Mouse (Mus musculus) bone marrow, adult 2 months (tissue): ENCODE results near the gene Omt2b.

Experiments used
- CTCF ChIP-seq: fragments of 200-500 bp; IDR thresholded peaks from 2 replicates; pipeline ENCODE4 v1.5.1; 2011; ENCODE audit warnings: low read length, control low read depth; ENCODE audit not compliant: control insufficient read depth, insufficient read depth
- POLR2A ChIP-seq: fragments of 200-500 bp; IDR thresholded peaks from 2 replicates; pipeline ENCODE4 v1.6.1; 2011; ENCODE audit warnings: low read depth, mild to moderate bottlenecking, control low read depth, low read length, borderline replicate concordance; ENCODE audit not compliant: control insufficient read depth

GRCm38 (mm10) chr9:78298232-78298631, 29.2 kb upstream of the Omt2b start:
- TF ChIP-seq CTCF = no peak
- TF ChIP-seq POLR2A = no peak
